Mouse (Mus musculus): ENCODE measurements at regions not wholly inside any gene's neighbourhood (a gene's known extent, or its start where the extent isn't known, plus 50 kb on each side); places are given as distances from the start of the nearest gene placed in this dataset.

DNA sequence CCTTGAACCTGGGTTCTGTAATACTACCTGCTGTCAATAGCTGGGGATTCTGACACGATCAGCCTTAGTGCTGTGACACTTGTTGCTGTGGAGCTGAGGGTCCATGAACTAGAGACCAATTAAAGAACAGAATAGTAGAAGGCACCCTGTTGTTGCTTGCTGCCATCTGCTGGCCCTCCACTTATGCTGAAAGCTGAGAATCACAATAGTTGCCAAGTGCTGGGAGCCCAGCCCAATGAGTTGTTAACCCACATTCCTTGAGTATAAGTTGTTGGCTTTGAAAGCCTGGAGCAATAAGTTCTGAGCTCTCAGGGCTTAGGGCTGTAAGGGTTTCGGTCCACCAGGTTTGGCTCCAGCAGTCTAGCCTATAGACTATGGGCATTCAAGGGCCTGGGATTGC lies 267.7 kb downstream of the Dhx35 start:
- Histone ChIP-seq H3K4me3 (ENCODE audit: low read depth, low read length) (no peak overlapping the region), H3K9me3 (replicated peaks) (peaks cover 58% of the 10 kb centered on the region), H3K27me3 (ENCODE audit: insufficient read depth, low read length) (no peaks in the 10 kb centered on the region), H3K36me3 (replicated peaks) (no peaks in the 10 kb centered on the region), H3K4me1 (ENCODE audit: insufficient read depth, low read depth, low read length) (no peaks in the 10 kb centered on the region)
- no peak for TF ChIP-seq GATA2 (IDR thresholded peaks at IDR 0.05; ENCODE audit: borderline replicate concordance, low read depth, low read length)
- TF ChIP-seq TAL1 (conservative IDR thresholded peaks at IDR 0.05; ENCODE audit: low read depth, low read length) = no peak
- TF ChIP-seq CTCF (IDR thresholded peaks at IDR 0.05; ENCODE audit: low read depth, low read length) = no peak
- no peak for TF ChIP-seq GATA1 (IDR thresholded peaks at IDR 0.05; ENCODE audit: borderline replicate concordance, low read length)
- no peak for TF ChIP-seq POLR2AphosphoS5 (IDR thresholded peaks at IDR 0.05; ENCODE audit: insufficient replicate concordance, low read depth, low read length)
- no peak for ATAC-seq (ENCODE audit: extremely low read depth, insufficient number of reproducible peaks, low FRiP score, poor library complexity, severe bottlenecking)
- no peak for DNase-seq (ENCODE audit: low spot score)

DNA sequence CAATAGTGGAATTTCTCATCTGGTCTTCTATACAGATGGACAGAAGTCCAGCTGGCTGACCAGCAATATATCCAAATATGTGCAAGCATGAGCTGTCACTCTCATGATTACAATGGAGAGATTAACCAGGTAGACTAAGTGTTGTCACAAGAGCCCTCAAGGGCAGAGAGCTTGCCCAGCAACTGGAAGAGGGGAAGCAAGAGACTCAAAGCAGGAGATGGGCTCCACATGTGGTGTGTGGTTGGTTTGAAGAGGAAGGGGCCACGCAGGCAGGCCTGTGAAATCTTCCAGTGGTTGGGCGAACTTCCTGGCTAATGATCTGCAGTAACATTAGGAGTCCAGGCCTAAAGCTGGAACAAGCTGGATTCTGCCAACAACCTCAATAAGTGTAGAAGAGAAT lies 268.1 kb downstream of the Dhx35 start:
- no peak overlapping the region for H3K4me3 ChIP-seq (ENCODE audit: low read depth, low read length)
- DNase-seq (ENCODE audit: low spot score) (no peak), ATAC-seq (ENCODE audit: extremely low read depth, insufficient number of reproducible peaks, low FRiP score, poor library complexity, severe bottlenecking) (no peak)
- TF ChIP-seq GATA2 (IDR thresholded peaks at IDR 0.05; ENCODE audit: borderline replicate concordance, low read depth, low read length) (no peak), GATA1 (IDR thresholded peaks at IDR 0.05; ENCODE audit: borderline replicate concordance, low read length) (no peak), POLR2AphosphoS5 (IDR thresholded peaks at IDR 0.05; ENCODE audit: insufficient replicate concordance, low read depth, low read length) (no peak), TAL1 (conservative IDR thresholded peaks at IDR 0.05; ENCODE audit: low read depth, low read length) (no peak), CTCF (IDR thresholded peaks at IDR 0.05; ENCODE audit: low read depth, low read length) (no peak)
- peaks cover 58% of the 10 kb centered on the region for H3K9me3 ChIP-seq (replicated peaks)
- no peaks in the 10 kb centered on the region for H3K4me1 ChIP-seq (ENCODE audit: insufficient read depth, low read depth, low read length)
- no peaks in the 10 kb centered on the region for H3K27me3 ChIP-seq (ENCODE audit: insufficient read depth, low read length)
- H3K36me3 ChIP-seq (replicated peaks) = no peaks in the 10 kb centered on the region

DNA sequence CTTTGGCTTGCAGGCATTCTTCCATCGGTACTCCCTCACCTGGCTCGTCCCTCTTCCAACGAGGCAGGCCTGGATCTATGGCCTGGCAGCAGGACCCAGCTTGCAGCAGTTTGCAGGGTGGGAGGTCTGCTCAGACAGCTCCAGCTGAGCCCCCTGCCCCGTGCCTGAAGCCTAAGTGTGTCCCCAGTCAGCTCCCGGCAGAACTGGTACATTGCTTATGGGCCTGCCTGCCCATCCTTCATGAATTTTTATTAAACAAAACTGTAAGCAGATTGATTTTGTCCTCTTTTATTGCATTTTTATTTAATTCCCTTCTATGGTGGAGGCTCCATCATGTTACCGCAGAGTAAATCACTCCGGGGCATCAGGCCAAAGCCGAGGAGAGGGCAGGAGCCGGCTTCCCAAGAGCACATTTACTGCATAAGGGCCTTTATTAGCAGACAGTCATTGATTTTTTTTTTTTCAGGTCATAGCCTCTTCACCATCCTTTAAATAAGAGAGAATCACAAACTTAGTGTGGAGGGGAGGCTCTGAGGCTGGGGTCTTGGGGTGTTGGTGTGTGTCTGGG lies 269.9 kb downstream of the Dhx35 start:
- no peak for DNase-seq (ENCODE audit: low spot score)
- TF ChIP-seq POLR2AphosphoS5 (IDR thresholded peaks at IDR 0.05; ENCODE audit: insufficient replicate concordance, low read depth, low read length) (no peak), TAL1 (conservative IDR thresholded peaks at IDR 0.05; ENCODE audit: low read depth, low read length) (no peak), GATA2 (IDR thresholded peaks at IDR 0.05; ENCODE audit: borderline replicate concordance, low read depth, low read length) (no peak)
- Histone ChIP-seq H3K9me3 (replicated peaks) (peaks cover 62% of the 10 kb centered on the region), H3K27me3 (ENCODE audit: insufficient read depth, low read length) (no peaks in the 10 kb centered on the region), H3K4me1 (ENCODE audit: insufficient read depth, low read depth, low read length) (no peaks in the 10 kb centered on the region), H3K4me3 (ENCODE audit: low read depth, low read length) (no peak overlapping the region), H3K36me3 (replicated peaks) (no peaks in the 10 kb centered on the region)
- no peak for ATAC-seq (ENCODE audit: extremely low read depth, insufficient number of reproducible peaks, low FRiP score, poor library complexity, severe bottlenecking)

DNA sequence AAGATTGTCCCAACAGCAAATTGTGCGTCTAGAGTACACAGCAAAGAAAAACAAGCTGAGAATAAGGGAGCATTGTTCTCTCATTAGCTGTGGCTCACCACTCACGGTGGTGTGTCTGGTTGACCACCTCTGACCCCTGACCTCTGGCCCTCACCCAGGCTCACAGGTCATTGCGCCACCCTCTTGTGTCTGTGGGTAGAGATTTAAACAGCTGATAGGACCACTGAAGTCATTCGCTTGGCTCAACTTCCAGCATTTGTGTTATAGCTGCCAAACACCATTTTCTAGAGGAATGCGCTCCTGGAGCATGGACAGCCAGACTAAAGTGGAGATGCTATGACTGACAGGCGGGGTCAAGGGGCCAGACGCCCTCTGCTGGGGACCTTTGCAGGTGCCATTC lies 272.9 kb downstream of the Dhx35 start:
- H3K36me3 ChIP-seq (replicated peaks) = no peaks in the 10 kb centered on the region
- DNase-seq (ENCODE audit: low spot score) (no peak), ATAC-seq (ENCODE audit: extremely low read depth, insufficient number of reproducible peaks, low FRiP score, poor library complexity, severe bottlenecking) (no peak)
- no peaks in the 10 kb centered on the region for H3K4me1 ChIP-seq (ENCODE audit: insufficient read depth, low read depth, low read length)
- no peak overlapping the region for H3K4me3 ChIP-seq (ENCODE audit: low read depth, low read length)
- no peaks in the 10 kb centered on the region for H3K27me3 ChIP-seq (ENCODE audit: insufficient read depth, low read length)
- TF ChIP-seq GATA2 (IDR thresholded peaks at IDR 0.05; ENCODE audit: borderline replicate concordance, low read depth, low read length) (no peak), CTCF (IDR thresholded peaks at IDR 0.05; ENCODE audit: low read depth, low read length) (no peak), GATA1 (IDR thresholded peaks at IDR 0.05; ENCODE audit: borderline replicate concordance, low read length) (no peak)
- H3K9me3 ChIP-seq (replicated peaks) = peaks cover 72% of the 10 kb centered on the region

DNA sequence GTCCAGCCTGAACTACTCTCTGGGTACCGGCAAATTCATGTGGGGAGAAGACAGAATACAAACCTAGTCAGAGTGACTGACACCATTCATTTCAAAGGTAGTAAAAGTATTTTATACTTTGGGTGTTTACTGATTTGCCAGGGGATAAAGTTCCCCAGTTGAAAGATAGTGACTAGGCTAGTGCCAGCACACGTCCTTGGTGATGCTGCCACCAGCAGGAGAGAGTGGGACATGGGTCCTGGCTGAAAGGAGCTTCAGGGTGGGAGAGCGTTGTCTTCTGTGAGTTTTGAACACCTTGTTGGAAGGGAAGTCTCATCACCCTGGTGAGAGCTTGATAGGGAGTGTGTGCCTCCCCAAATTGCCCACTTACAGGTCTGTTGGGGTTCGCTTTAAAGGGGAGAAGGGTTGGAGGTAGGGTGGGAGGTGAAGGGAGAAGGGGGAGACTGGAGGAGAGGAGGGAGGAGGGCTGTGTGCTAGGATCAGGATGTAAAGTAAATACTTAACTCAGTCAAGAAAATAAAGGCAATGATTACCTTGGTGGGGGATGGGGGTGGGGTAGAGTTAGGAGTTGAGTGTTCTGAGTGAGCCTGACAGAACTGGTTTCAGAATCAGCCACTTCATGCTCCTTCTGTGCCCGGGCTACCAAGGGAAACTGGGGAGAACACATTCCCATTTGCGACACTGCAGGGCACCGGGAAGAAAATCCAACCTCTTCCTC lies 273.9 kb downstream of the Dhx35 start:
- Histone ChIP-seq H3K4me3 (ENCODE audit: low read depth, low read length) (no peak overlapping the region), H3K4me1 (ENCODE audit: insufficient read depth, low read depth, low read length) (no peaks in the 10 kb centered on the region), H3K27me3 (ENCODE audit: insufficient read depth, low read length) (no peaks in the 10 kb centered on the region), H3K9me3 (replicated peaks) (peaks cover 71% of the 10 kb centered on the region), H3K36me3 (replicated peaks) (no peaks in the 10 kb centered on the region)
- ATAC-seq (ENCODE audit: extremely low read depth, insufficient number of reproducible peaks, low FRiP score, poor library complexity, severe bottlenecking) = no peak
- no peak for DNase-seq (ENCODE audit: low spot score)
- TF ChIP-seq CTCF (IDR thresholded peaks at IDR 0.05; ENCODE audit: low read depth, low read length) = no peak
- TF ChIP-seq POLR2AphosphoS5 (IDR thresholded peaks at IDR 0.05; ENCODE audit: insufficient replicate concordance, low read depth, low read length) = no peak
- no peak for TF ChIP-seq TAL1 (conservative IDR thresholded peaks at IDR 0.05; ENCODE audit: low read depth, low read length)
- no peak for TF ChIP-seq GATA1 (IDR thresholded peaks at IDR 0.05; ENCODE audit: borderline replicate concordance, low read length)
- TF ChIP-seq GATA2 (IDR thresholded peaks at IDR 0.05; ENCODE audit: borderline replicate concordance, low read depth, low read length) = no peak

DNA sequence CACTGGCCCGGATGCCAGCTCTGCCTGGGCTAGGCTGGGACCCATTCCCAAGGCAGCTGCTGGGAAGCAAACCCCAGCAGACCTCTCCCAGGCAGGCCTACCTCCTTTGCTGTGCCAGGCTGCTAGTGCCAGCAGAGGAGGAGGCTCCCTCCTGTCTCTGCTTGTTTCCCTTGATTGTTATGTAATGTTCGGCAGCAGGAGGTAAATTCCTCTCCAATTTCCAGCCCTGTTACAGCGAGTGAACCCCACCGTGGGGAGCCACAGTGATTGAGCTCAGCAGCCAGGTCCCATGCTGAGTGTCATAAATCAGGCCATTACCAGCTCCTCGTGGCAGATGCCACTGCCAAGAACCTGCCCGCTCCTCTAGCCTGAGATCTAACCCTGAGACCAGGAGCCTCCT lies 274.6 kb downstream of the Dhx35 start:
- H3K27me3 ChIP-seq (ENCODE audit: insufficient read depth, low read length) = no peaks in the 10 kb centered on the region
- no peak for DNase-seq (ENCODE audit: low spot score)
- H3K4me3 ChIP-seq (ENCODE audit: low read depth, low read length) = no peak overlapping the region
- peaks cover 74% of the 10 kb centered on the region for H3K9me3 ChIP-seq (replicated peaks)
- no peak for ATAC-seq (ENCODE audit: extremely low read depth, insufficient number of reproducible peaks, low FRiP score, poor library complexity, severe bottlenecking)
- no peaks in the 10 kb centered on the region for H3K36me3 ChIP-seq (replicated peaks)
- H3K4me1 ChIP-seq (ENCODE audit: insufficient read depth, low read depth, low read length) = no peaks in the 10 kb centered on the region
- no peak for TF ChIP-seq CTCF (IDR thresholded peaks at IDR 0.05; ENCODE audit: low read depth, low read length)
- no peak for TF ChIP-seq TAL1 (conservative IDR thresholded peaks at IDR 0.05; ENCODE audit: low read depth, low read length)
- no peak for TF ChIP-seq GATA1 (IDR thresholded peaks at IDR 0.05; ENCODE audit: borderline replicate concordance, low read length)
- TF ChIP-seq POLR2AphosphoS5 (IDR thresholded peaks at IDR 0.05; ENCODE audit: insufficient replicate concordance, low read depth, low read length) = no peak

Data from G1E (cell line).